Mouse (Mus musculus) heart, postnatal 0 days (tissue): ENCODE measurements around the gene Akp3. TPM values are rescaled to one million over a fixed set of nuclear protein-coding genes. Genes with fewer than 3 reads are reported as not detected.
A peak's percentile ranks its signal among the peaks of the same experiment; 100 is the strongest.

ENCODE experiments used
- ATAC-seq: fragments of 200-750 bp; cut with Nextera tagmentation; 2 replicates; pipeline ENCODE4 v1.8.0; 2017; ENCODE audit warnings: low read depth, moderate number of reproducible peaks, moderate library complexity; ENCODE audit not compliant: insufficient read depth
- DNase-seq: peaks from one replicate; pipeline ENCODE4 v3.0.0-alpha.2; 2016; ENCODE audit warnings: low spot score
- H3K27ac ChIP-seq: fragments of 300-500 bp; sonication (generic); 2 replicates; pipeline ENCODE4 v1.5.1; 2014; ENCODE audit warnings: low read depth, mild to moderate bottlenecking
- H3K27me3 ChIP-seq: fragments of 300-500 bp; sonication (generic); 2 replicates; pipeline ENCODE4 v1.6.1; 2014; ENCODE audit warnings: low read length, mixed read lengths; ENCODE audit not compliant: control insufficient read depth, insufficient read depth
- H3K36me3 ChIP-seq: fragments of 300-500 bp; sonication (generic); replicated peaks from 2 replicates; pipeline ENCODE4 v1.6.1; 2014; ENCODE audit warnings: low read length, mixed read lengths; ENCODE audit not compliant: control insufficient read depth, insufficient read depth
- H3K4me1 ChIP-seq: fragments of 300-500 bp; sonication (generic); 2 replicates; pipeline ENCODE4 v1.6.1; 2014; ENCODE audit warnings: antibody characterized with exemption; ENCODE audit not compliant: control insufficient read depth, insufficient read depth
- H3K4me2 ChIP-seq: fragments of 300-500 bp; sonication (generic); 2 replicates; pipeline ENCODE4 v1.6.1; 2014; ENCODE audit warnings: low read depth, mild to moderate bottlenecking, low read length, moderate library complexity
- H3K4me3 ChIP-seq: fragments of 300-500 bp; sonication (generic); 2 replicates; pipeline ENCODE4 v1.5.1; 2014; ENCODE audit warnings: low read depth, low read length
- H3K9ac ChIP-seq: fragments of 300-500 bp; sonication (generic); replicated peaks from 2 replicates; pipeline ENCODE4 v1.6.1; 2014; ENCODE audit warnings: low read depth, low read length, mixed read lengths
- H3K9me3 ChIP-seq: fragments of 300-500 bp; sonication (generic); replicated peaks from 2 replicates; pipeline ENCODE4 v1.6.1; 2016; ENCODE audit warnings: low read length; ENCODE audit not compliant: control insufficient read depth
- CTCF ChIP-seq: IDR thresholded peaks from 2 replicates; pipeline ENCODE4 v1.5.1; 2016; ENCODE audit warnings: antibody characterized with exemption, control low read depth, low read depth
- EP300 ChIP-seq: IDR thresholded peaks from 2 replicates; pipeline ENCODE4 v1.6.1; 2016; ENCODE audit warnings: antibody characterized with exemption, low read depth
- WGBS: fragments of 180-500 bp; shearing (Covaris S2); extraction: QIAGEN DNeasy Blood & Tissue Kit; methylation state at CpG from one replicate; pipeline ENCODE4 v1.1.7; 2014; 5-methylcytosine and 5-hydroxymethylcytosine counted together
- polyA plus RNA-seq: library from polyadenylated mRNA; unstranded; fragments of >200 nt; fragmentation: Nextera tagmentation; extraction: Ambion mirVana; gene quantifications from 2 replicates; pipeline ENCODE4 v1.2.1, GENCODE M21; 2015
- total RNA-seq: library from RNA; depleted of rRNA; stranded (reverse); fragments of >200 nt; gene quantifications from 2 replicates; pipeline ENCODE4 v1.2.3, GENCODE M21; 2014; ENCODE audit warnings: low replicate concordance

Gene Akp3
- total and polyA plus RNA-seq, 2 experiments from 2014 or later: not detected

- peak; percentile 42; the same call in 1 of the 2 replicates for ATAC-seq
- Histone ChIP-seq H3K27me3 (peaks cover 15% of the 10 kb centered on the region), H3K9me3 (no peaks in the 10 kb centered on the region), H3K4me3 (no peak overlapping the region), H3K4me2 (no peak overlapping the region; the same call in 1 of the 2 replicates), H3K27ac (no peak overlapping the region), H3K36me3 (no peaks in the 10 kb centered on the region), H3K4me1 (no peaks in the 10 kb centered on the region; the same call in 1 of the 2 replicates), H3K9ac (no peak overlapping the region)
- TF ChIP-seq EP300: no peak
- TF ChIP-seq CTCF: peak; percentile 62
- 17% methylated on average over 30 of the region's 30 CpGs for WGBS
- no peak for DNase-seq
Measured at GRCm38 (mm10) chr1:87098358-87098975, 26.3 kb upstream of the Akp3 start.

- no peak for DNase-seq
- Histone ChIP-seq H3K4me1 (no peaks in the 10 kb centered on the region; the same call in 1 of the 2 replicates), H3K9ac (no peak within 1 kb of the TSS), H3K27me3 (peaks cover 10% of the 10 kb centered on the region), H3K9me3 (no peaks in the 10 kb centered on the region), H3K4me3 (no peak within 1 kb of the TSS), H3K4me2 (no peak within 1 kb of the TSS), H3K36me3 (no peaks in the 10 kb centered on the region), H3K27ac (no peak within 1 kb of the TSS)
- 82% methylated on average over 1 of the region's 1 CpGs for WGBS
- no peak for ATAC-seq
- no peak for TF ChIP-seq EP300
- no peak for TF ChIP-seq CTCF
Measured at GRCm38 (mm10) chr1:87101411-87101810, 23.4 kb upstream of the Akp3 start, which contains the start of gene Alpi. Alpi (minus strand) TSS chr1:87101606.

GRCm38 (mm10) chr1:87102114-87102513, 22.7 kb upstream of the Akp3 start:
- Histone ChIP-seq H3K4me2 (no peak overlapping the region), H3K27ac (no peak overlapping the region), H3K27me3 (peaks cover 10% of the 10 kb centered on the region), H3K36me3 (no peaks in the 10 kb centered on the region), H3K9me3 (no peaks in the 10 kb centered on the region), H3K4me1 (no peaks in the 10 kb centered on the region; the same call in 1 of the 2 replicates), H3K4me3 (no peak overlapping the region), H3K9ac (no peak overlapping the region)
- WGBS: 81% methylated on average over 3 of the region's 3 CpGs
- ATAC-seq: no peak
- DNase-seq: no peak
- TF ChIP-seq EP300 (no peak), CTCF (no peak)

GRCm38 (mm10) chr1:87103936-87104335, 20.8 kb upstream of the Akp3 start:
- no peak overlapping the region for H3K9ac ChIP-seq
- H3K9me3 ChIP-seq: no peaks in the 10 kb centered on the region
- H3K4me2 ChIP-seq: no peak overlapping the region
- DNase-seq (no peak), ATAC-seq (no peak)
- no peaks in the 10 kb centered on the region for H3K36me3 ChIP-seq
- 84% methylated on average over 1 of the region's 1 CpGs for WGBS
- peaks cover 9% of the 10 kb centered on the region for H3K27me3 ChIP-seq
- no peak overlapping the region for H3K27ac ChIP-seq
- TF ChIP-seq CTCF (no peak), EP300 (no peak)
- no peak overlapping the region for H3K4me3 ChIP-seq
- no peaks in the 10 kb centered on the region; the same call in 1 of the 2 replicates for H3K4me1 ChIP-seq

GRCm38 (mm10) chr1:87106536-87106935, 18.2 kb upstream of the Akp3 start:
- Histone ChIP-seq H3K27ac (no peak overlapping the region), H3K4me3 (no peak overlapping the region), H3K4me2 (no peak overlapping the region), H3K9ac (no peak overlapping the region), H3K36me3 (no peaks in the 10 kb centered on the region), H3K4me1 (no peaks in the 10 kb centered on the region), H3K27me3 (no peaks in the 10 kb centered on the region), H3K9me3 (no peaks in the 10 kb centered on the region)
- no peak for TF ChIP-seq CTCF
- TF ChIP-seq EP300: no peak
- 71% methylated on average over 8 of the region's 8 CpGs for WGBS
- DNase-seq (no peak), ATAC-seq (no peak)

GRCm38 (mm10) chr1:87108564-87108963, 16.2 kb upstream of the Akp3 start:
- Histone ChIP-seq H3K36me3 (no peaks in the 10 kb centered on the region), H3K4me1 (no peaks in the 10 kb centered on the region), H3K27me3 (no peaks in the 10 kb centered on the region), H3K9ac (no peak overlapping the region), H3K4me2 (no peak overlapping the region), H3K4me3 (no peak overlapping the region), H3K27ac (no peak overlapping the region), H3K9me3 (no peaks in the 10 kb centered on the region)
- 81% methylated on average over 4 of the region's 4 CpGs for WGBS
- ATAC-seq: no peak
- TF ChIP-seq CTCF: no peak
- TF ChIP-seq EP300: no peak
- DNase-seq: no peak
